Mouse (Mus musculus) cerebellum, postnatal 14 days (tissue): ENCODE measurements around the gene Tfpi.

Experiments
- DNase-seq, 2 experiments: peaks; one replicate each; pipeline ENCODE4 v3.0.0; 2021; ENCODE audit warnings: mixed read lengths in 2 of 2

Gene Tfpi

DNA sequence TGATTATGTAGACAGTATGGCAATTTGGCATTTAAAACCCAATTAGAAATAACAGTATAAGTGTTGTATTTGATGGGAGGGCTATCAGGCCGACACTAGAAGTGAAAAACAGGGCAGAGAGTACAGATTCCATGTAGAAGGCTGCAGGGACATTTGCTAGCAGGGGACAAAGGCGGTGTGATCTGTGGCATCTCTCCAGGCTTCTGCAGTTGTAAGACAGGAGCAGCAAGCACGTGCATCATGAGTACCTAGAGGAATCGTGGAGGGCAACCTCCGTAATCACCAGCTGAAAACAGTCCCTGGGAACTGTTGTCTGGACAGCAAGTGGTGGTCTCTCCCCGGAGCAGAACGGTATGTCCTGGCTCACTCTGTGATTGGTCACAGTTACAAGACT is 88.6 kb downstream of the Tfpi start:
- DNase-seq: peak; percentile 8 to 11

GRCm38 (mm10) chr2:84387394-84388022 is 89.1 kb downstream of the Tfpi start:
- DNase-seq: no peak

DNA sequence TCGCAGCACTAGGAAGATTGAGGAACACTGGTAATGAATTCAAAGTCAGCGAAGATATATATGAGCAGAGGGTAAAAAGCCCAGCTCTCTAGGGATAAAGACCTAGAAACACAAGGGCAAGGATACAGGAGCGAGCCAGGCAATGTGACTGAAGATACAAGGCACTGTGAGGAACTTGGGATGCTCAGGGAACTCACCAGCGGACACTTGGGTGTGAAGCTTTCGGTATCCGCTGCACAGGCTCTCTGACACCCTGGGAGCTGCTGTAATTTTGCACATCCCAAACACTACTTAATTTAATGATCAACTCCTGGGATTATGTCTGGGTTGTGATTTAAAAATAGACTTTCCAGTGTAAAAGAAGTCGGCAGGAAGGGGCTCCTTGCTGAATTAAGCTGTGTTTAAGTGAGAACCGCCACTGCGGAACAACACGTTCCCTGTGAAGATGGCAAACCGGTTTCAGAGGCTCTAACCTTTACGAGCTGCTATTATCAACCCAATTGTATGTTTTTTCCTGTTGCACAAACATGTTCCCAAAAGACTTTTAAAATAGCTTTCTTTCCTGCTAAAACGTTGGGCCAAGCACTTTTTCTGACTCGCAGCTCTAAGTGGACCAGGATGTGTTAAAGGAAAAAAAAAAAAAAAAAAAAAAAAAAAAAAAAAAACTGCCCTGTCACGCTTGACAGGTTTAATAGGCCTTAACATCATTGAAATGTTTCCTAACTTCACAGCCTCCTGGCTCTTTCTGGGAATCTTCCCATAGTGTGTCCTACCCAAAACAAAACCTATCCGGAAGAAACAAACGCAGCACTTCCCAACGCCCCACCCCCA is 89.8 kb downstream of the Tfpi start:
- no peak for DNase-seq

- no peak for DNase-seq
Observed at GRCm38 (mm10) chr2:84384911-84385693, 91.5 kb downstream of the Tfpi start.

DNA sequence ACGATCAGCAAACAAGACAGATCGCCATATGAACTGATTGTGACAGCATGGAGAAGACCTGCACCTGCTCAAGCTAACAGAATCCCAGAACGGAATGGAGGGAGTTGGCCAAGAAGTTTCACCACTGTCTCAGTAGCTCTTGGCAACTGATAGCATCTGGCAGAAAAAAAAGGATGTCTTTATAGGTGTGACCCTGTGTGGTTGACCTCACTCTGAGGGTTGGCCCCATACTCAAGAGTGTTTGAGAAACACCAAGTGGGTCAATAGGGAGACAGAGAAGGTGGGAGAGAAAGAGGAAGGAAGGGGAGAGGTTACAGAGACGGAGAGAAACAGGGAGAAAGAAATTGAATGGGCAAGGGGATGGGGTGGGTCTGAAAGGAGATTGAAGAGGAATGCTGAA is 92.7 kb downstream of the Tfpi start:
- no peak for DNase-seq
